In the genomic region with DNA sequence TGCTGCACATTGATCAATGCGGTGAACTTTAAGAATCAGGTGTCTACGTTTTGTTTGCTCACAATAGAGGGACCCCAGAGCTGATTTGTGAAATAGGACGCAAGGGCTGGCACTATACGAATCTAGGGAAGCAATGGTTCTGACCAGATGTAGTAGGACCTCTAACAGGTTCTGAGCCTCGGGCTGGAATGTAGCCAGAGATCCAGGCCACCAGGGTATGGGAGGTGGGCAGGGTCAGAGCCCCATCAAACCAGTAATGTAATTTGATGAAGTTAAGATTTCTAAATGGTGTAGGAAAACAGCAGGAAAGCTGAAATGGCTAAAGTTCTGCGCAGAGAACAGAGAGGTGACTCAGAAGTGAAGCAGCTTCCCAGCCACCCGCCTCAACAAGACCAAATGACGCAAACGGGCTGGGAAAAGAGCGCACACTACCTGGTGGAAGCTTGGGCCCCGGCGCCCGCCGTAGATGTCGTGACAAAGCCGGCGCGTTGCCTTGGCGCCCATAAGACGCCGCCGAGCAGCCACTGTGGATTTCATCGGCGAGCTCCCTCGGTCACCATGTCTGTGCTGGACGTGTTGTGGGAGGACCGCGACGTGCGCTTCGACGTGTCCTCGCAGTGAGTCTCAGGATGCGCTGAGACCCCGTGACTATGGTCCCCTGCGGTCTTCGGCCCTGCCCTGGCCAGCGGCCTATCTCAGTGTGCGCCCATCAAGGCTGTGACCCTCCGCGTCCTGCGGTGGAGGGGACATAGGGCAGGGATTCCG, we compare ENCODE assay signal across 7 mouse cellular contexts. TPM values are rescaled to one million over a fixed set of nuclear protein-coding genes. Genes with fewer than 3 reads are reported as not detected.
DNase-seq lines count a peak whose midpoint lies in the region; ATAC-seq and TF ChIP-seq lines count a peak whose summit lies in the region.

A gene (plus strand): TSS at position 446 of the 765 bp plus-strand sequence.

- H3K36me3 ChIP-seq in kidney, adult 2 months (ENCODE audit: control insufficient read depth, insufficient read depth, low read length) = no peaks in the 10 kb centered on the region
- peaks cover 7% of the 10 kb centered on the region; the same call in 1 of the 2 replicates for H3K36me3 ChIP-seq in limb, embryonic 12.5 days
- H3K36me3 ChIP-seq in midbrain, embryonic 15.5 days (replicated peaks) = no peaks in the 10 kb centered on the region
- no peaks in the 10 kb centered on the region for H3K36me3 ChIP-seq in spleen, adult 2 months (ENCODE audit: control insufficient read depth, insufficient read depth, low read length)

- H3K4me1 ChIP-seq in kidney, adult 2 months (ENCODE audit: control insufficient read depth, insufficient read depth, low read length) = no peaks in the 10 kb centered on the region; the same call in 1 of the 2 replicates
- peaks cover 5% of the 10 kb centered on the region; the same call in 1 of the 2 replicates for H3K4me1 ChIP-seq in limb, embryonic 12.5 days (replicated peaks)
- H3K4me1 ChIP-seq in midbrain, embryonic 15.5 days = peaks cover 9% of the 10 kb centered on the region
- H3K4me1 ChIP-seq in spleen, adult 2 months (ENCODE audit: control insufficient read depth, insufficient read depth, insufficient read length) = peaks cover 3% of the 10 kb centered on the region; the same call in 1 of the 2 replicates

- H3K9me3 ChIP-seq in limb, embryonic 12.5 days = no peaks in the 10 kb centered on the region
- no peaks in the 10 kb centered on the region for H3K9me3 ChIP-seq in midbrain, embryonic 15.5 days

- DNase-seq in adrenal gland, postnatal 10 days = peak; percentile 95
- DNase-seq in embryo, embryonic 9.5 days (ENCODE audit: extremely low spot score) = peak; percentile 89
- peak; percentile 99 for DNase-seq in heart, adult 11 months
- peak; percentile 96 for DNase-seq in kidney, adult 2 months
- DNase-seq in spleen, adult 2 months (ENCODE audit: low read depth in 1 of 2, low spot score in 2 of 2) = peak in 1 of 2 experiments; percentile 67

- 3% methylated on average over 43 of the region's 43 CpGs for WGBS in kidney, adult 2 months
- 4% methylated on average over 43 of the region's 43 CpGs for WGBS in limb, embryonic 12.5 days
- WGBS in midbrain, embryonic 15.5 days = 3% methylated on average over 43 of the region's 43 CpGs
- 6% methylated on average over 43 of the region's 43 CpGs for WGBS in spleen, adult 2 months

- H3K27ac ChIP-seq in kidney, adult 2 months (ENCODE audit: insufficient read depth, low read depth, low read length) = no peak within 1 kb of the TSS
- H3K27ac ChIP-seq in limb, embryonic 12.5 days = 0 out of 2 replicates have a peak within 1 kb of the TSS, but pooled peaks have one; percentile 41
- peak within 1 kb of the TSS; percentile 46; the same call in 1 of the 2 replicates for H3K27ac ChIP-seq in midbrain, embryonic 15.5 days
- no peak within 1 kb of the TSS for H3K27ac ChIP-seq in spleen, adult 2 months (ENCODE audit: insufficient read depth, low read length)

- H3K4me3 ChIP-seq in kidney, adult 2 months (ENCODE audit: insufficient read depth, low read depth, low read length) = peak within 1 kb of the TSS; percentile 80
- peak within 1 kb of the TSS; percentile 79 for H3K4me3 ChIP-seq in limb, embryonic 12.5 days (replicated peaks)
- peak within 1 kb of the TSS; percentile 79 for H3K4me3 ChIP-seq in midbrain, embryonic 15.5 days
- H3K4me3 ChIP-seq in spleen, adult 2 months (ENCODE audit: extremely low read depth, insufficient read depth, insufficient read length) = peak within 1 kb of the TSS; percentile 74

- H3K4me2 ChIP-seq in limb, embryonic 12.5 days = peak within 1 kb of the TSS; percentile 71
- H3K4me2 ChIP-seq in midbrain, embryonic 15.5 days = peak within 1 kb of the TSS; percentile 51

- no peaks in the 10 kb centered on the region for H3K27me3 ChIP-seq in kidney, adult 2 months (replicated peaks; ENCODE audit: control insufficient read depth, insufficient read depth, low read length)
- H3K27me3 ChIP-seq in limb, embryonic 12.5 days = no peaks in the 10 kb centered on the region
- no peaks in the 10 kb centered on the region for H3K27me3 ChIP-seq in midbrain, embryonic 15.5 days (replicated peaks)
- H3K27me3 ChIP-seq in spleen, adult 2 months (ENCODE audit: control insufficient read depth, insufficient read depth, low read length) = no peaks in the 10 kb centered on the region

- TF ChIP-seq CTCF in kidney, adult 2 months (conservative IDR thresholded peaks at IDR 0.05; ENCODE audit: insufficient read depth, insufficient read length, low read depth, low read length) = no peak
- TF ChIP-seq CTCF in spleen, adult 2 months (IDR thresholded peaks at IDR 0.05; ENCODE audit: extremely low read depth, insufficient read depth, insufficient read length, insufficient replicate concordance) = no peak

- TF ChIP-seq POLR2A in kidney, adult 2 months (IDR thresholded peaks at IDR 0.05; ENCODE audit: low read depth, low read length) = no peak
- TF ChIP-seq POLR2A in spleen, adult 2 months (IDR thresholded peaks at IDR 0.05; ENCODE audit: low read depth, low read length) = no peak

- H3K9ac ChIP-seq in limb, embryonic 12.5 days (replicated peaks) = peak within 1 kb of the TSS; percentile 74
- peak within 1 kb of the TSS; percentile 71 for H3K9ac ChIP-seq in midbrain, embryonic 15.5 days

- ATAC-seq in limb, embryonic 12.5 days (ENCODE audit: insufficient number of reproducible peaks, insufficient read depth, low FRiP score, low TSS enrichment, low read depth) = peak; percentile 95
- ATAC-seq in midbrain, embryonic 15.5 days (replicated peaks) = peak; percentile 96

RNA-seq across cellular contexts. Expression of the gene that starts here (rescaled TPM):
- total RNA-seq in adrenal gland, postnatal 10 days (2021) = 1 to 10 TPM; 7.4 to 7.7 TPM
- polyA plus RNA-seq in kidney, adult 2 months (2012; rRNA removed) = 1.3 and 1.7 TPM in 2 replicates
- 22.4 and 25.6 TPM in 2 replicates for polyA plus RNA-seq in limb, embryonic 12.5 days (2016; fragmentation: Nextera tagmentation; extraction: Ambion mirVana)
- 20.3 and 25.2 TPM in 2 replicates for polyA plus RNA-seq in midbrain, embryonic 15.5 days (2015; fragmentation: Nextera tagmentation; extraction: Ambion mirVana)
- 0.21 and 0.23 TPM in 2 replicates for polyA plus RNA-seq in spleen, adult 2 months (2012; rRNA removed)

Comparison
In these comparisons a context has a peak if more than half of its experiments do, and no peak if none do; other contexts are left out.
1. H3K27ac ChIP-seq: peak in limb, embryonic 12.5 days (single experiment) and midbrain, embryonic 15.5 days (single experiment); none in kidney, adult 2 months (single experiment) and spleen, adult 2 months (single experiment).
2. Peak in every context shown above with its lines, with median percentiles within 50 percentile points of each other: H3K4me3 ChIP-seq.